Mouse (Mus musculus): ENCODE measurements around the gene Hdac8.

The Hdac8 gene

GRCm38 (mm10) chrX:102339396-102340155 lies 165.6 kb downstream of the Hdac8 start:
- no peak for DNase-seq (ENCODE audit: low spot score in 2 of 2)

GRCm38 (mm10) chrX:102319696-102320095 lies 185.5 kb downstream of the Hdac8 start:
- DNase-seq (ENCODE audit: low spot score in 2 of 2) = no peak

- DNase-seq (ENCODE audit: low spot score in 2 of 2) = no peak
Observed at GRCm38 (mm10) chrX:102319252-102319651, 185.9 kb downstream of the Hdac8 start.

GRCm38 (mm10) chrX:102318782-102319181 lies 186.4 kb downstream of the Hdac8 start:
- no peak for DNase-seq (ENCODE audit: low spot score in 2 of 2)

- DNase-seq (ENCODE audit: low spot score in 2 of 2) = no peak
Observed at GRCm38 (mm10) chrX:102311119-102311518, 194.0 kb downstream of the Hdac8 start.

GRCm38 (mm10) chrX:102307511-102307910 lies 197.6 kb downstream of the Hdac8 start:
- no peak for DNase-seq (ENCODE audit: low spot score in 2 of 2)

- DNase-seq (ENCODE audit: low spot score in 2 of 2) = no peak
Observed at GRCm38 (mm10) chrX:102305806-102306205, 199.4 kb downstream of the Hdac8 start.

- DNase-seq (ENCODE audit: low spot score in 2 of 2) = peak in 1 of 2 experiments; percentile 5
Observed at GRCm38 (mm10) chrX:102304914-102305313, 200.2 kb downstream of the Hdac8 start.

GRCm38 (mm10) chrX:102302476-102302875 lies 202.7 kb downstream of the Hdac8 start:
- no peak for DNase-seq (ENCODE audit: low spot score in 2 of 2)

GRCm38 (mm10) chrX:102284889-102285288 lies 220.3 kb downstream of the Hdac8 start:
- no peak for DNase-seq (ENCODE audit: low spot score in 2 of 2)

- DNase-seq (ENCODE audit: low spot score in 2 of 2) = no peak
Observed at GRCm38 (mm10) chrX:102262620-102263345, 242.4 kb downstream of the Hdac8 start.

- DNase-seq (ENCODE audit: low spot score in 2 of 2) = no peak
Observed at GRCm38 (mm10) chrX:102259772-102260171, 245.4 kb downstream of the Hdac8 start.

- peak; percentile 8 to 11 for DNase-seq (ENCODE audit: low spot score in 2 of 2)
Observed at GRCm38 (mm10) chrX:102253892-102254291, 251.3 kb downstream of the Hdac8 start.

GRCm38 (mm10) chrX:102251937-102252860 lies 253.0 kb downstream of the Hdac8 start, which contains the start of gene Cited1:
Gene Cited1, minus strand, starts transcription at chrX:102252181.
- peak; percentile 49 to 50 for DNase-seq (ENCODE audit: low spot score in 2 of 2)

- peak; percentile 3 to 4 for DNase-seq (ENCODE audit: low spot score in 2 of 2)
Observed at GRCm38 (mm10) chrX:102251221-102251936, 253.8 kb downstream of the Hdac8 start.

GRCm38 (mm10) chrX:102250891-102251170 lies 254.3 kb downstream of the Hdac8 start:
- DNase-seq (ENCODE audit: low spot score in 2 of 2) = no peak

- DNase-seq (ENCODE audit: low spot score in 2 of 2) = peak; percentile 2 to 3
Observed at GRCm38 (mm10) chrX:102250150-102250890, 254.8 kb downstream of the Hdac8 start.

- DNase-seq (ENCODE audit: low spot score in 2 of 2) = no peak
Observed at GRCm38 (mm10) chrX:102244334-102244733, 260.8 kb downstream of the Hdac8 start.
